Mouse (Mus musculus): ENCODE data around the gene Bcor. TPM values are rescaled to one million over a fixed set of nuclear protein-coding genes. Genes with fewer than 3 reads are reported as not detected.
A peak's percentile ranks its signal among the peaks of the same experiment; 100 is the strongest.

The Bcor gene
- total and polyA plus RNA-seq, 3 experiments: 44.6 to 88.7 (median 61.6) TPM

- TF ChIP-seq RAD21 (IDR thresholded peaks at IDR 0.05; ENCODE audit: low read depth, low read length): no peak
- peak; percentile 70; the same call in 1 of the 2 replicates for TF ChIP-seq POLR2AphosphoS2 (IDR thresholded peaks at IDR 0.05; ENCODE audit: low read length)
- TF ChIP-seq RCOR1 (IDR thresholded peaks at IDR 0.05; ENCODE audit: low read depth, low read length): no peak
- 0 out of 2 replicates have a peak, but pooled peaks have one; percentile 7 for TF ChIP-seq HCFC1 (IDR thresholded peaks at IDR 0.05; ENCODE audit: low read depth, low read length)
- peak; percentile 69 for TF ChIP-seq TBP (IDR thresholded peaks at IDR 0.05; ENCODE audit: low read depth, low read length)
- no peak for TF ChIP-seq ZNF384 (IDR thresholded peaks at IDR 0.05; ENCODE audit: low read depth, low read length)
- no peak for TF ChIP-seq NRF1 (IDR thresholded peaks at IDR 0.05; ENCODE audit: insufficient read depth, low read depth, low read length, poor library complexity, severe bottlenecking)
Measured at GRCm38 (mm10) chrX:12128165-12129083, 31.7 kb downstream of the Bcor start (continued).

DNA sequence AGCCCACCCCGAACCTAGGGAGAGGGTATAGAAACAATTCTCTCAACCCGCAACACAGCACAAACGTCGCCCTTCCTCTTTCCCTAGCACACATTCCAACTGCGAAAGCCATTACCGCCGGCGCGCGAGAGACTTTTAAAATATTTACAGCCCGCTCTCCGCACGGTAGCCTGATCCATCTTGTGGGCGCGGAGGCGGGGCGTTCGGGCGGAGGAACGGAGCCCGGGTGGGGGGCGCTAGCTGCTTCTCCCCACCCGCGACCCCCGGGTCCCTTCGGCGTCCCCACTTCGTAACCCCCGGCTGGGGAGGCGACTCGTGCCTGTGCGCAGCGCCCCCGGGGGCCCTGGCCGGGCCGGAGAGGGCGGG lies 32.4 kb downstream of the Bcor start:
- no peaks in the 10 kb centered on the region for H3K27me3 ChIP-seq (ENCODE audit: control insufficient read depth in 1 of 2, insufficient read depth in 2 of 2, low read length in 2 of 2)
- peak overlapping the region; percentile 88 for H3K9ac ChIP-seq (ENCODE audit: control insufficient read depth, low read depth, low read length, poor library complexity, severe bottlenecking)
- TF ChIP-seq CHD1 (IDR thresholded peaks at IDR 0.05; ENCODE audit: low read depth, low read length): peak; percentile 64; the same call in 1 of the 2 replicates
- TF ChIP-seq HCFC1 (IDR thresholded peaks at IDR 0.05; ENCODE audit: low read depth, low read length): 0 out of 2 replicates have a peak, but pooled peaks have one; percentile 10
- no peak; the same call in 1 of the 2 replicates for TF ChIP-seq SIN3A (IDR thresholded peaks at IDR 0.05; ENCODE audit: low read length)
- no peak for TF ChIP-seq ELF1 (IDR thresholded peaks at IDR 0.05; ENCODE audit: low read depth, low read length)
- no peak for TF ChIP-seq RCOR1 (IDR thresholded peaks at IDR 0.05; ENCODE audit: low read depth, low read length)
- TF ChIP-seq ZMIZ1 (IDR thresholded peaks at IDR 0.05; ENCODE audit: low read depth, low read length): no peak
- TF ChIP-seq MXI1 (IDR thresholded peaks at IDR 0.05; ENCODE audit: low read depth, low read length): peak; percentile 68; the same call in 1 of the 2 replicates
- H3K9me3 ChIP-seq (replicated peaks; ENCODE audit: insufficient read depth, low read length): no peaks in the 10 kb centered on the region
- peaks cover 51% of the 10 kb centered on the region for H3K79me2 ChIP-seq (ENCODE audit: control insufficient read depth, insufficient read depth, low read length, poor library complexity)
- peak overlapping the region; percentile 69 for H3K27ac ChIP-seq (ENCODE audit: control insufficient read depth, low read depth, low read length)
- H3K36me3 ChIP-seq (ENCODE audit: control insufficient read depth in 1 of 2, insufficient read depth in 2 of 2, low read length in 2 of 2): peaks cover 0 to 35% of the 10 kb centered on the region in 2 experiments; a peak in 2 of 4 replicates
- DNase-seq (ENCODE audit: low read depth, low spot score): peak; percentile 76
- H3K4me1 ChIP-seq (ENCODE audit: control insufficient read depth in 1 of 2, insufficient read depth in 2 of 2, low read length in 2 of 2): peaks cover 6 to 42% of the 10 kb centered on the region in 2 experiments
- H3K4me3 ChIP-seq (ENCODE audit: control insufficient read depth in 1 of 2, insufficient read depth in 1 of 2, low read depth in 2 of 2, low read length in 2 of 2): peak overlapping the region; percentile 78 to 87

DNA sequence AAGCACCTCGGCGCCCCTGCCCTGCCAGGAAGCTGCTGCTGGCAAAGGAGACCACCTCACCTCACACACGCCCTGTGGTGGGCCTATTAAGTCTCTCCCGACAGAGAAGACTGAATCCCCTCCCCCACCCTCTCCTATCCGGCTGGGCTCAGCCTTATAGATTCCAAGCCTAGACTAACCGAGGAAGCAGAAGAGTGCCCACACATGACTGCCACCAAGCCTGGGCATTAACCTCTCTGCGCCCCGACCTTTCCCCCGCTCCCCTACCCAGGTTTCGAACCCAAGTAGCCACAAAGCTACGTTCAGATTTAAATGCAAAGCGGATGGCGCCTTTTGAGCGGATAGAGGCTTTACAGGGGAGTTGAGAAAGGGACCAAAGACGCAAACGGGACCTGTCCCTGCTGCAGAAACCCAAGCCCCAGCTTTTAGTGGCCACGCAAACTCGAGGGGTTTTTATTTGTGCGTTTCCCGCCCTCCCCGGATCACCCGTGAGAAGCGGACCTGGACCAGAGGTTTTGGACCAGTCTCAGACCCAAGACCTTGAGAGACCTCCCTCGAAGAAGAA lies 33.0 kb downstream of the Bcor start:
- peak overlapping the region; percentile 88 for H3K9ac ChIP-seq (ENCODE audit: control insufficient read depth, low read depth, low read length, poor library complexity, severe bottlenecking)
- no peak for TF ChIP-seq MYC (IDR thresholded peaks at IDR 0.05; ENCODE audit: low read depth, low read length)
- peak; percentile 29; the same call in 1 of the 2 replicates for TF ChIP-seq NELFE (IDR thresholded peaks at IDR 0.05; ENCODE audit: low read depth, low read length)
- TF ChIP-seq POLR2A (IDR thresholded peaks at IDR 0.05; ENCODE audit: control insufficient read depth in 1 of 2, insufficient read depth in 1 of 2, low read depth in 1 of 2, low read length in 2 of 2, poor library complexity in 1 of 2): peak in 1 of 2 experiments; percentile 22; a peak in 1 of 4 replicates
- TF ChIP-seq MEF2A (IDR thresholded peaks at IDR 0.05; ENCODE audit: extremely low read depth, insufficient replicate concordance, low read depth, low read length, poor library complexity, severe bottlenecking): no peak
- no peaks in the 10 kb centered on the region for H3K9me3 ChIP-seq (replicated peaks; ENCODE audit: insufficient read depth, low read length)
- H3K79me2 ChIP-seq (ENCODE audit: control insufficient read depth, insufficient read depth, low read length, poor library complexity): peaks cover 57% of the 10 kb centered on the region
- peaks cover 0 to 38% of the 10 kb centered on the region in 2 experiments; a peak in 2 of 4 replicates for H3K36me3 ChIP-seq (ENCODE audit: control insufficient read depth in 1 of 2, insufficient read depth in 2 of 2, low read length in 2 of 2)
- DNase-seq (ENCODE audit: low read depth, low spot score): no peak
- no peaks in the 10 kb centered on the region for H3K27me3 ChIP-seq (ENCODE audit: control insufficient read depth in 1 of 2, insufficient read depth in 2 of 2, low read length in 2 of 2)
- peak overlapping the region; percentile 69 for H3K27ac ChIP-seq (ENCODE audit: control insufficient read depth, low read depth, low read length)
- H3K4me1 ChIP-seq (ENCODE audit: control insufficient read depth in 1 of 2, insufficient read depth in 2 of 2, low read length in 2 of 2): peaks cover 10 to 41% of the 10 kb centered on the region in 2 experiments
- peak overlapping the region; percentile 78 to 87 for H3K4me3 ChIP-seq (ENCODE audit: control insufficient read depth in 1 of 2, insufficient read depth in 1 of 2, low read depth in 2 of 2, low read length in 2 of 2)
